Mouse (Mus musculus): Measurements from ENCODE around the gene Wdr47. TPM values are rescaled to one million over a fixed set of nuclear protein-coding genes. Genes with fewer than 3 reads are reported as not detected.
"Not testable (repeated sequence)": the region's sequence is repeated elsewhere in the genome, so short reads cannot be mapped to it uniquely, and the experiment has no call there.

Gene Wdr47
- polyA plus RNA-seq, 1 experiment, result 0.11 TPM

- no peaks in the 10 kb centered on the region for H3K9me3 ChIP-seq (ENCODE audit: control insufficient read depth, low read length)
- peaks cover 17% of the 10 kb centered on the region for H3K27me3 ChIP-seq (ENCODE audit: control insufficient read depth)
- no peak for TF ChIP-seq TAL1 (IDR thresholded peaks at IDR 0.05; ENCODE audit: low read length)
- TF ChIP-seq GATA1 (IDR thresholded peaks at IDR 0.05; ENCODE audit: low read length), result no peak
- no peaks in the 10 kb centered on the region for H3K36me3 ChIP-seq (ENCODE audit: control insufficient read depth)
- H3K4me3 ChIP-seq (replicated peaks), result no peak overlapping the region
- peaks cover 28% of the 10 kb centered on the region for H3K4me1 ChIP-seq (ENCODE audit: control insufficient read depth)
These were observed 22.8 kb upstream of the Wdr47 start for GRCm38 (mm10) chr3:108567990-108568877.

- H3K4me3 ChIP-seq (replicated peaks); H3K36me3 ChIP-seq (ENCODE audit: control insufficient read depth); H3K9me3 ChIP-seq (ENCODE audit: control insufficient read depth, low read length): not testable (repeated sequence)
- Histone ChIP-seq H3K4me1 (ENCODE audit: control insufficient read depth) (peaks cover 23% of the 10 kb centered on the region), H3K27me3 (ENCODE audit: control insufficient read depth) (peaks cover 17% of the 10 kb centered on the region)
These were observed 21.4 kb upstream of the Wdr47 start for GRCm38 (mm10) chr3:108569636-108570035.

GRCm38 (mm10) chr3:108570813-108571212 is 20.3 kb upstream of the Wdr47 start:
- H3K4me3 ChIP-seq (replicated peaks), result peak overlapping the region; percentile 93
- TF ChIP-seq TAL1 (IDR thresholded peaks at IDR 0.05; ENCODE audit: low read length) (no peak), GATA1 (IDR thresholded peaks at IDR 0.05; ENCODE audit: low read length) (no peak)

GRCm38 (mm10) chr3:108571443-108572294 is 19.4 kb upstream of the Wdr47 start, which contains the start of gene Taf13:
Taf13 (plus strand) TSS chr3:108571698.
- Histone ChIP-seq H3K9me3 (ENCODE audit: control insufficient read depth, low read length) (no peaks in the 10 kb centered on the region), H3K4me3 (replicated peaks) (peak within 1 kb of the TSS; percentile 93), H3K36me3 (ENCODE audit: control insufficient read depth) (no peaks in the 10 kb centered on the region), H3K27me3 (ENCODE audit: control insufficient read depth) (peaks cover 15% of the 10 kb centered on the region), H3K4me1 (ENCODE audit: control insufficient read depth) (peaks cover 25% of the 10 kb centered on the region)
- no peak for TF ChIP-seq GATA1 (IDR thresholded peaks at IDR 0.05; ENCODE audit: low read length)

More at GRCm38 (mm10) chr3:108570813-108571212, 20.3 kb upstream of the Wdr47 start:
- H3K36me3 ChIP-seq (ENCODE audit: control insufficient read depth), result no peaks in the 10 kb centered on the region
- peaks cover 17% of the 10 kb centered on the region for H3K27me3 ChIP-seq (ENCODE audit: control insufficient read depth)
- peaks cover 25% of the 10 kb centered on the region for H3K4me1 ChIP-seq (ENCODE audit: control insufficient read depth)
- no peaks in the 10 kb centered on the region for H3K9me3 ChIP-seq (ENCODE audit: control insufficient read depth, low read length)

- H3K9me3 ChIP-seq (ENCODE audit: control insufficient read depth, low read length), result no peaks in the 10 kb centered on the region
- peak overlapping the region; percentile 93 for H3K4me3 ChIP-seq (replicated peaks)
- H3K27me3 ChIP-seq (ENCODE audit: control insufficient read depth), result peaks cover 15% of the 10 kb centered on the region
- peaks cover 25% of the 10 kb centered on the region for H3K4me1 ChIP-seq (ENCODE audit: control insufficient read depth)
- TF ChIP-seq GATA1 (IDR thresholded peaks at IDR 0.05; ENCODE audit: low read length) (no peak), TAL1 (IDR thresholded peaks at IDR 0.05; ENCODE audit: low read length) (no peak)
- H3K36me3 ChIP-seq (ENCODE audit: control insufficient read depth), result no peaks in the 10 kb centered on the region
These were observed 18.6 kb upstream of the Wdr47 start for GRCm38 (mm10) chr3:108572309-108573010.

- H3K4me3 ChIP-seq (replicated peaks), result no peak overlapping the region
- TF ChIP-seq GATA1 (IDR thresholded peaks at IDR 0.05; ENCODE audit: low read length), result no peak
- H3K4me1 ChIP-seq (ENCODE audit: control insufficient read depth), result peaks cover 25% of the 10 kb centered on the region
- H3K36me3 ChIP-seq (ENCODE audit: control insufficient read depth), result peaks cover 5% of the 10 kb centered on the region
- no peaks in the 10 kb centered on the region for H3K9me3 ChIP-seq (ENCODE audit: control insufficient read depth, low read length)
- H3K27me3 ChIP-seq (ENCODE audit: control insufficient read depth), result peaks cover 6% of the 10 kb centered on the region
These were observed 17.1 kb upstream of the Wdr47 start for GRCm38 (mm10) chr3:108574018-108574417.

- no peaks in the 10 kb centered on the region for H3K4me1 ChIP-seq (ENCODE audit: control insufficient read depth)
- H3K4me3 ChIP-seq (replicated peaks), result no peak overlapping the region
- TF ChIP-seq TAL1 (IDR thresholded peaks at IDR 0.05; ENCODE audit: low read length) (no peak), GATA1 (IDR thresholded peaks at IDR 0.05; ENCODE audit: low read length) (no peak)
- H3K27me3 ChIP-seq (ENCODE audit: control insufficient read depth), result no peaks in the 10 kb centered on the region
- no peaks in the 10 kb centered on the region for H3K9me3 ChIP-seq (ENCODE audit: control insufficient read depth, low read length)
- peaks cover 6% of the 10 kb centered on the region for H3K36me3 ChIP-seq (ENCODE audit: control insufficient read depth)
These were observed 6.5 kb upstream of the Wdr47 start for GRCm38 (mm10) chr3:108584580-108584979.

GRCm38 (mm10) chr3:108588446-108588845 is 2.6 kb upstream of the Wdr47 start:
- Histone ChIP-seq H3K4me3 (replicated peaks) (no peak overlapping the region), H3K27me3 (ENCODE audit: control insufficient read depth) (peaks cover 17% of the 10 kb centered on the region), H3K36me3 (ENCODE audit: control insufficient read depth) (no peaks in the 10 kb centered on the region), H3K4me1 (ENCODE audit: control insufficient read depth) (peaks cover 23% of the 10 kb centered on the region), H3K9me3 (ENCODE audit: control insufficient read depth, low read length) (no peaks in the 10 kb centered on the region)
- TF ChIP-seq TAL1 (IDR thresholded peaks at IDR 0.05; ENCODE audit: low read length) (no peak), GATA1 (IDR thresholded peaks at IDR 0.05; ENCODE audit: low read length) (no peak)

Measured in erythroblast, embryonic 14.5 days (primary cell).